Mouse (Mus musculus) lung, postnatal 0 days (tissue): ENCODE measurements around the gene Sim1. TPM values are rescaled to one million over a fixed set of nuclear protein-coding genes. Genes with fewer than 3 reads are reported as not detected.

Experiments used
- ATAC-seq: fragments of 200-750 bp; cut with Nextera tagmentation; 2 replicates; pipeline ENCODE4 v1.8.0; 2017; ENCODE audit warnings: moderate library complexity
- DNase-seq: peaks from one replicate; pipeline ENCODE4 v3.0.0-alpha.2; 2016; ENCODE audit warnings: low spot score
- H3K27ac ChIP-seq: fragments of 300-500 bp; sonication (generic); 2 replicates; pipeline ENCODE4 v1.5.1; 2014; ENCODE audit warnings: antibody characterized with exemption, mild to moderate bottlenecking, low read length, mixed read lengths
- H3K27me3 ChIP-seq: fragments of 300-500 bp; sonication (generic); replicated peaks from 2 replicates; pipeline ENCODE4 v1.6.1; 2014; ENCODE audit warnings: low read length, mixed read lengths; ENCODE audit not compliant: insufficient read depth
- H3K36me3 ChIP-seq: fragments of 300-500 bp; sonication (generic); 2 replicates; pipeline ENCODE4 v1.6.1; 2014; ENCODE audit warnings: low read length, mixed read lengths; ENCODE audit not compliant: insufficient read depth
- H3K4me1 ChIP-seq: fragments of 300-500 bp; sonication (generic); 2 replicates; pipeline ENCODE4 v1.6.1; 2014; ENCODE audit warnings: antibody characterized with exemption, low read depth, low read length, mixed read lengths; ENCODE audit not compliant: insufficient read depth
- H3K4me2 ChIP-seq: fragments of 300-500 bp; sonication (generic); replicated peaks from 2 replicates; pipeline ENCODE4 v1.6.1; 2014; ENCODE audit warnings: low read depth, mild to moderate bottlenecking, low read length, moderate library complexity, mixed read lengths
- H3K4me3 ChIP-seq: fragments of 300-500 bp; sonication (generic); 2 replicates; pipeline ENCODE4 v1.5.1; 2014; ENCODE audit warnings: low read depth, low read length
- H3K9ac ChIP-seq: fragments of 300-500 bp; sonication (generic); replicated peaks from 2 replicates; pipeline ENCODE4 v1.6.1; 2014; ENCODE audit warnings: low read depth, mild to moderate bottlenecking
- H3K9me3 ChIP-seq: fragments of 300-500 bp; sonication (generic); 2 replicates; pipeline ENCODE4 v1.6.1; 2016; ENCODE audit warnings: low read length, mixed read lengths
- CTCF ChIP-seq: IDR thresholded peaks from 2 replicates; pipeline ENCODE4 v1.5.1; 2016; ENCODE audit warnings: antibody characterized with exemption, mild to moderate bottlenecking
- EP300 ChIP-seq: IDR thresholded peaks from 2 replicates; pipeline ENCODE4 v1.6.1; 2016; ENCODE audit warnings: antibody characterized with exemption, mild to moderate bottlenecking, control low read depth
- WGBS: fragments of 180-500 bp; shearing (Covaris S2); extraction: QIAGEN DNeasy Blood & Tissue Kit; methylation state at CpG from one replicate; pipeline ENCODE4 v1.1.7; 2014; 5-methylcytosine and 5-hydroxymethylcytosine counted together
- polyA plus RNA-seq: library from polyadenylated mRNA; unstranded; fragments of >200 nt; fragmentation: Nextera tagmentation; extraction: Ambion mirVana; gene quantifications from 2 replicates; pipeline ENCODE4 v1.2.1, GENCODE M21; 2015

The Sim1 gene
- polyA plus RNA-seq = not detected in 2 replicates

DNA sequence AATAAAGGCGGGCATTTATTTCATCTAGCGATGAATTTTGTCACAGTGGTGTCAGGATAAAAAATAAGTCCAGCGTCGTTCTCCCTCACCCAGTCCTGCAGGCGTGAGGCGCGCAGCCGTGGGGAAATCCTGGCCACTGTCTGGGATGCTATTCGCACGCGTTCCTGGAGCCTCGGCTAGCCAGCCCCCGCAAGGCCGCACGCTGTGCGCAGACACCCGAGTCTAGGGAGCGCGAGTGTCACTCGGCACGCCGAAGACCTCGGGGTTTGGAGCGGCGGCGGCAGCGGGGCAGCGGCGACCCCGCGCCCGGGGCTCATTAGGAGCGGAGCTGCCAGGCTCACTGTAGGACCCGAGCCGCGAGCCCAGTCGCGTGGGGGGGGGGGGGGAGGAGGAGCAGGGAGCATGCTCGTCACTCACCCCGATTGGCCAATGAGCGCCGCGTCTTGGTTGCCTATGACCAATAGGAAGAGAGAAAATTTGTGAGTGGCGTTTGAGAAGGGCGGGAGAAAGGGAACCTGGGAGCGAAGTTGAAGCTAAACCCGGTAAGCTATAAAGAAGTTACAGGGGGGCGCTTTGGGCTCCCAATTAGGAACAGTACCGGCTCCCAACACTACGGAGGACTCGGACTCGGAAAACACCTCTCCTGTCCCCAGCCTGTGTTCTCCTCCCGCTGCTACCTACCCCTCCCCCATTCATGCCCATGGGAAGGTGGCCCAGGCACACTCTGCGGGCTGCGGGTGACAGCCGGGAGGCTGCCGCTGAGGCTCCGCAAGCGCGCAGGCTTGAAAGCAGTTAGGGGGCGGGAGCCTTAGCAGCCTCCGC is at the start of gene Sim1:
Gene Sim1, plus strand, starts transcription at position 585 of the 822 bp plus-strand sequence.
- no peak for TF ChIP-seq EP300
- TF ChIP-seq CTCF = no peak
- Histone ChIP-seq H3K36me3 (no peaks in the 10 kb centered on the region), H3K4me1 (peaks cover 7% of the 10 kb centered on the region), H3K27ac (no peak within 1 kb of the TSS), H3K9ac (no peak within 1 kb of the TSS), H3K27me3 (peaks cover 90% of the 10 kb centered on the region), H3K4me3 (peak within 1 kb of the TSS; percentile 37), H3K9me3 (no peaks in the 10 kb centered on the region), H3K4me2 (peak within 1 kb of the TSS; percentile 59)
- 2% methylated on average over 54 of the region's 62 CpGs for WGBS
- DNase-seq (peak; percentile 79), ATAC-seq (peak; percentile 91)

DNA sequence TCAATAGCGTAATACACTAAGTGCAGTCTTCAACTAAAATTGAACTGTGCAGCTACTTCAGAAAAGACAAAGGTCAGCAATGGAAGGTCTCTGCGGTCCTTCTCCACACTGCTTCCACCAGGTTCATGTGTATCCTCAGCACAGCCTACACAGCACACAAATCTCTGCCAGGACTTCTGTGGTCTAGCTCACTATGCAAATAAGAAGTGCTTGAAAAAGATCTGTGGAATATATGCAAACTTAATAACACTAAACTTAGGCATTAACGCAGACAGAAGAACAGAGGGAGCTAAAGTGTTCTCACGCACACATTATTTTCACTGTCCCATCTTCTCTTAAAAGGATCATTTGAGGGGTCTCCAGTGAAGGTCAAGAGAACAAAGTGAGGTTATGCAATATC is 26.4 kb upstream of the Sim1 start:
- Histone ChIP-seq H3K4me2 (no peak overlapping the region), H3K27me3 (no peaks in the 10 kb centered on the region), H3K36me3 (no peaks in the 10 kb centered on the region), H3K4me3 (no peak overlapping the region), H3K4me1 (no peaks in the 10 kb centered on the region), H3K27ac (no peak overlapping the region), H3K9me3 (no peaks in the 10 kb centered on the region), H3K9ac (no peak overlapping the region)
- TF ChIP-seq CTCF (no peak), EP300 (peak; percentile 31; the same call in 1 of the 2 replicates)
- DNase-seq (no peak), ATAC-seq (peak; percentile 35; the same call in 1 of the 2 replicates)
- WGBS = 49% methylated on average over 4 of the region's 4 CpGs

- 82% methylated on average over 5 of the region's 5 CpGs for WGBS
These were observed 17.6 kb upstream of the Sim1 start for GRCm38 (mm10) chr10:50876952-50877351.

DNA sequence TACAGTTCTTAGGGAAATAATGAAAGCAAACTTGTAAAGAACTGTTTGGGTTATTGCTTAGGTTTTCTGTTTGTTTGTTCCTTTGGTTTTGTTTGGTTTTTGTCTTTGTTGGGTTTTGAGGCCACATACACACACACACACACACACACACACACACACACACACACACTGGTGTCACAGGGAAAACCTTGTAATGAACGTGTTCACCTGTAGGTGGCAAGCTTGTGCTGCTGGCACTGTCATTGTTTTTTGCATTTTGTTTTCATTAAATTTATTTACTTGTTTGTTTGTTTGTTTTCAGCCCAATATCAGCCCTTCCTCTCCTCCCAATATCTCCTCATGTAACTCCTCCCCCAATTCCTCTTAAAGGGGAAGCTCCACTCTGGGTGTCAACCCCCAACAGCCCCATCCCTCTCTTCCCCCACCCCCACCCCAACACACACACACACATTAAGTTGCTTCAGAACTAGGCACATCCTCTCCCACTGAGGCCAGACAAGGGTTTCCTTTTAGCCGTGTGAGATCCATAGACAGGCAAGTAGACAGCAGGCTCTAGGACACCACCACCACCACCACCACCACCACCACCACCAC is 13.0 kb upstream of the Sim1 start:
- no peak overlapping the region for H3K4me2 ChIP-seq
- H3K9ac ChIP-seq = no peak overlapping the region
- WGBS = 19% methylated on average over 2 of the region's 2 CpGs
- no peaks in the 10 kb centered on the region for H3K36me3 ChIP-seq
- TF ChIP-seq EP300 = no peak
- peak; percentile 70 for TF ChIP-seq CTCF
- H3K27ac ChIP-seq = no peak overlapping the region
- ATAC-seq (no peak), DNase-seq (no peak)
- no peaks in the 10 kb centered on the region for H3K27me3 ChIP-seq
- no peaks in the 10 kb centered on the region for H3K4me1 ChIP-seq
- H3K9me3 ChIP-seq = no peaks in the 10 kb centered on the region
- H3K4me3 ChIP-seq = no peak overlapping the region

More at GRCm38 (mm10) chr10:50876952-50877351, 17.6 kb upstream of the Sim1 start:
- no peaks in the 10 kb centered on the region for H3K4me1 ChIP-seq
- H3K36me3 ChIP-seq = no peaks in the 10 kb centered on the region
- no peak overlapping the region for H3K4me2 ChIP-seq
- TF ChIP-seq EP300 (no peak), CTCF (no peak)
- no peaks in the 10 kb centered on the region for H3K9me3 ChIP-seq
- no peaks in the 10 kb centered on the region for H3K27me3 ChIP-seq
- ATAC-seq = no peak
- H3K27ac ChIP-seq = no peak overlapping the region
- DNase-seq = no peak
- no peak overlapping the region for H3K9ac ChIP-seq
- no peak overlapping the region for H3K4me3 ChIP-seq

- Histone ChIP-seq H3K27ac (no peak overlapping the region), H3K4me2 (no peak overlapping the region), H3K4me3 (no peak overlapping the region), H3K9ac (no peak overlapping the region), H3K9me3 (no peaks in the 10 kb centered on the region), H3K36me3 (no peaks in the 10 kb centered on the region), H3K27me3 (no peaks in the 10 kb centered on the region), H3K4me1 (no peaks in the 10 kb centered on the region)
- ATAC-seq (no peak), DNase-seq (no peak)
- TF ChIP-seq CTCF (no peak), EP300 (no peak)
- WGBS = 81% methylated on average over 2 of the region's 2 CpGs
These were observed 12.2 kb upstream of the Sim1 start for GRCm38 (mm10) chr10:50882366-50882765.

- no peak overlapping the region for H3K4me3 ChIP-seq
- no peak overlapping the region for H3K27ac ChIP-seq
- no peak for DNase-seq
- 58% methylated on average over 4 of the region's 4 CpGs for WGBS
- no peak overlapping the region for H3K9ac ChIP-seq
- no peaks in the 10 kb centered on the region for H3K4me1 ChIP-seq
- H3K9me3 ChIP-seq = no peaks in the 10 kb centered on the region
- ATAC-seq = no peak
- no peak overlapping the region for H3K4me2 ChIP-seq
- TF ChIP-seq CTCF (no peak), EP300 (no peak)
- H3K27me3 ChIP-seq = peaks cover 21% of the 10 kb centered on the region
- no peaks in the 10 kb centered on the region for H3K36me3 ChIP-seq
These were observed 8.2 kb upstream of the Sim1 start for GRCm38 (mm10) chr10:50886305-50886704.
